Mouse (Mus musculus) CH12.LX (cell line): Measurements from ENCODE around the gene Dclk1. TPM values are rescaled to one million over a fixed set of nuclear protein-coding genes. Genes with fewer than 3 reads are reported as not detected.
A peak's percentile ranks its signal among the peaks of the same experiment; 100 is the strongest.

Experiments used
- DNase-seq: peaks from one replicate; pipeline ENCODE4 v3.0.0-alpha.2; 2013; ENCODE audit errors: extremely low read depth
- H3K27ac ChIP-seq: 2 replicates; pipeline ENCODE4 v1.5.1; 2012; ENCODE audit warnings: low read depth, mild to moderate bottlenecking, control low read depth, moderate library complexity; ENCODE audit not compliant: insufficient read depth
- H3K27me3 ChIP-seq: replicated peaks from 2 replicates; pipeline ENCODE3; 2012; ENCODE audit warnings: inconsistent platforms
- H3K36me3 ChIP-seq, 2 experiments: replicated peaks in 1 of 2; 2 replicates each; pipeline versions ENCODE3 to v1.6.1; 2012; ENCODE audit warnings: inconsistent platforms in 1 of 2, low read length in 1 of 2, mild to moderate bottlenecking in 1 of 2, mixed read lengths in 1 of 2, moderate library complexity in 1 of 2; ENCODE audit not compliant: control insufficient read depth in 1 of 2, insufficient read depth in 1 of 2
- H3K4me1 ChIP-seq, 2 experiments: 2 replicates each; pipeline ENCODE4 v1.6.1; 2012; ENCODE audit warnings: inconsistent platforms in 1 of 2, moderate library complexity in 1 of 2; ENCODE audit not compliant: insufficient read depth in 2 of 2, control insufficient read depth in 1 of 2
- H3K4me2 ChIP-seq: 2 replicates; pipeline ENCODE4 v1.6.1; 2012; ENCODE audit warnings: low read depth, mild to moderate bottlenecking, control low read depth; ENCODE audit not compliant: poor library complexity, insufficient read depth, severe bottlenecking
- H3K4me3 ChIP-seq, 3 experiments: fragments of 150-350 bp in 1 of 3; sonication (generic) in 1 of 3; replicated peaks in 1 of 3; 2 replicates each; pipeline versions ENCODE3 to v1.5.1; 2011 to 2012; ENCODE audit warnings: low read depth in 2 of 3, low read length in 2 of 3, mild to moderate bottlenecking in 2 of 3, moderate library complexity in 2 of 3, control low read depth in 1 of 3, improper control_type of control experiment in 1 of 3, inconsistent platforms in 1 of 3, mixed read lengths in 1 of 3; ENCODE audit not compliant: poor library complexity in 1 of 3
- H3K79me2 ChIP-seq: replicated peaks from 2 replicates; pipeline ENCODE4 v1.6.1; 2012; ENCODE audit warnings: mild to moderate bottlenecking, moderate library complexity; ENCODE audit not compliant: control insufficient read depth, poor library complexity, insufficient read depth, severe bottlenecking; ENCODE audit errors: extremely low read depth
- H3K9ac ChIP-seq: 2 replicates; pipeline ENCODE4 v1.6.1; 2012; ENCODE audit warnings: low read depth, mild to moderate bottlenecking, control low read depth, moderate library complexity; ENCODE audit not compliant: insufficient read depth
- H3K9me3 ChIP-seq: replicated peaks from 2 replicates; pipeline ENCODE3; 2012; ENCODE audit warnings: low read length, inconsistent platforms, mixed read lengths
- CHD1 ChIP-seq: IDR thresholded peaks from 2 replicates; pipeline ENCODE4 v1.6.1; 2012; ENCODE audit warnings: low read depth, low read length, improper control_type of control experiment, inconsistent platforms
- CHD2 ChIP-seq: IDR thresholded peaks from 2 replicates; pipeline ENCODE4 v1.6.1; 2011; ENCODE audit warnings: low read length, improper control_type of control experiment
- CTCF ChIP-seq, 2 experiments: IDR thresholded peaks in 1 of 2; conservative IDR thresholded peaks in 1 of 2; 2 replicates each; pipeline ENCODE4 v1.5.1; 2011 to 2012; ENCODE audit warnings: low read depth in 2 of 2, low read length in 2 of 2, improper control_type of control experiment in 1 of 2, inconsistent platforms in 1 of 2, mild to moderate bottlenecking in 1 of 2, moderate library complexity in 1 of 2
- E2F4 ChIP-seq: IDR thresholded peaks from 2 replicates; pipeline ENCODE4 v1.6.1; 2011; ENCODE audit warnings: low read depth, low read length, improper control_type of control experiment; ENCODE audit not compliant: insufficient replicate concordance
- EP300 ChIP-seq: IDR thresholded peaks from 2 replicates; pipeline ENCODE4 v1.6.1; 2011; ENCODE audit warnings: low read length, improper control_type of control experiment
- ETS1 ChIP-seq: conservative IDR thresholded peaks from 2 replicates; pipeline ENCODE4 v1.6.1; 2012; ENCODE audit warnings: low read depth, mild to moderate bottlenecking, inconsistent platforms, low read length, improper control_type of control experiment, moderate library complexity
- HCFC1 ChIP-seq: IDR thresholded peaks from 2 replicates; pipeline ENCODE4 v1.6.1; 2012; ENCODE audit warnings: low read depth, mild to moderate bottlenecking, inconsistent platforms, low read length, improper control_type of control experiment
- IRF4 ChIP-seq: IDR thresholded peaks from 2 replicates; pipeline ENCODE4 v1.6.1; 2014; ENCODE audit warnings: low read depth, mild to moderate bottlenecking, inconsistent platforms, low read length, improper control_type of control experiment
- JUN ChIP-seq: IDR thresholded peaks from 2 replicates; pipeline ENCODE4 v1.6.1; 2011; ENCODE audit warnings: low read depth, mild to moderate bottlenecking, low read length, improper control_type of control experiment, moderate library complexity; ENCODE audit not compliant: insufficient read depth
- KAT2A ChIP-seq: IDR thresholded peaks from 2 replicates; pipeline ENCODE4 v1.6.1; 2012; ENCODE audit warnings: low read length, improper control_type of control experiment, inconsistent platforms; ENCODE audit not compliant: insufficient replicate concordance
- MAFK ChIP-seq: IDR thresholded peaks from 2 replicates; pipeline ENCODE4 v1.6.1; 2011; ENCODE audit warnings: low read length, improper control_type of control experiment; ENCODE audit not compliant: insufficient replicate concordance
- MAX ChIP-seq: IDR thresholded peaks from 2 replicates; pipeline ENCODE4 v1.6.1; 2011; ENCODE audit warnings: low read length, improper control_type of control experiment
- MEF2A ChIP-seq: IDR thresholded peaks from 2 replicates; pipeline ENCODE4 v1.6.1; 2014; ENCODE audit warnings: low read depth, mild to moderate bottlenecking, inconsistent platforms, low read length, improper control_type of control experiment, borderline replicate concordance
- MXI1 ChIP-seq: IDR thresholded peaks from 2 replicates; pipeline ENCODE4 v1.6.1; 2011; ENCODE audit warnings: mild to moderate bottlenecking, low read depth, low read length, improper control_type of control experiment
- MYC ChIP-seq: IDR thresholded peaks from 2 replicates; pipeline ENCODE4 v1.6.1; 2011; ENCODE audit warnings: low read depth, mild to moderate bottlenecking, improper control_type of control experiment, low read length
- NELFE ChIP-seq: IDR thresholded peaks from 2 replicates; pipeline ENCODE4 v1.6.1; 2011; ENCODE audit warnings: low read depth, low read length, improper control_type of control experiment
- PAX5 ChIP-seq: IDR thresholded peaks from 2 replicates; pipeline ENCODE4 v1.6.1; 2012; ENCODE audit warnings: low read length, inconsistent platforms, mixed read lengths
- POLR2A ChIP-seq: IDR thresholded peaks from 2 replicates; pipeline ENCODE4 v1.6.1; 2011; ENCODE audit warnings: low read depth, mild to moderate bottlenecking, improper control_type of control experiment, low read length
- RAD21 ChIP-seq: IDR thresholded peaks from 2 replicates; pipeline ENCODE4 v1.6.1; 2011; ENCODE audit warnings: low read depth, mild to moderate bottlenecking, low read length, improper control_type of control experiment, moderate library complexity
- RCOR1 ChIP-seq: conservative IDR thresholded peaks from 2 replicates; pipeline ENCODE4 v1.6.1; 2012; ENCODE audit warnings: low read depth, mild to moderate bottlenecking, inconsistent platforms, low read length, improper control_type of control experiment
- SIN3A ChIP-seq: IDR thresholded peaks from 2 replicates; pipeline ENCODE4 v1.6.1; 2012; ENCODE audit warnings: low read length, improper control_type of control experiment, inconsistent platforms
- TBP ChIP-seq: conservative IDR thresholded peaks from 2 replicates; pipeline ENCODE4 v1.6.1; 2011; ENCODE audit warnings: low read depth, low read length, improper control_type of control experiment
- TCF12 ChIP-seq: IDR thresholded peaks from 2 replicates; pipeline ENCODE4 v1.6.1; 2014; ENCODE audit warnings: low read depth, mild to moderate bottlenecking, inconsistent platforms, low read length, improper control_type of control experiment
- UBTF ChIP-seq: IDR thresholded peaks from 2 replicates; pipeline ENCODE4 v1.6.1; 2012; ENCODE audit warnings: low read depth, mild to moderate bottlenecking, inconsistent platforms, low read length, improper control_type of control experiment, moderate library complexity
- USF1 ChIP-seq: IDR thresholded peaks from 2 replicates; pipeline ENCODE4 v1.6.1; 2014; ENCODE audit warnings: low read depth, mild to moderate bottlenecking, inconsistent platforms, low read length, improper control_type of control experiment
- ZNF384 ChIP-seq: IDR thresholded peaks from 2 replicates; pipeline ENCODE4 v1.6.1; 2012; ENCODE audit warnings: low read depth, low read length, improper control_type of control experiment, inconsistent platforms
- dilution Hi-C: fragments of 300-500 bp; cut with MboI; formaldehyde crosslinking; loops from 2 replicates; pipeline ENCODE4 v1.14.3; 2020; ENCODE audit warnings: low sequenced_read_pairs; ENCODE audit not compliant: extremely low pct_unique_long_range_greater_than_20kb, extremely low pct_ligation_motif_present
- in situ Hi-C: fragments of 300-500 bp; cut with MboI; formaldehyde crosslinking; loops from 3 replicates; pipeline ENCODE4 v1.14.3; 2019; ENCODE audit warnings: low sequenced_read_pairs, low pct_ligation_motif_present, low pct_unique_long_range_greater_than_20kb, mixed read lengths
- polyA plus RNA-seq: library from polyadenylated mRNA; unstranded; fragments of >175 nt; gene quantifications from 2 replicates; pipeline ENCODE4 v1.2.1, GENCODE M21; 2012; ENCODE audit warnings: low read depth; ENCODE audit not compliant: insufficient read length
- total RNA-seq, 2 experiments: library from RNA; depleted of rRNA; stranded (reverse); fragments of 300-350 nt in 1 of 2; fragments of >200 nt in 1 of 2; gene quantifications; 2 replicates each; pipeline ENCODE4 v1.2.3; 2012 to 2014

Gene Dclk1
- total and polyA plus RNA-seq, 3 experiments: not detected

DNA sequence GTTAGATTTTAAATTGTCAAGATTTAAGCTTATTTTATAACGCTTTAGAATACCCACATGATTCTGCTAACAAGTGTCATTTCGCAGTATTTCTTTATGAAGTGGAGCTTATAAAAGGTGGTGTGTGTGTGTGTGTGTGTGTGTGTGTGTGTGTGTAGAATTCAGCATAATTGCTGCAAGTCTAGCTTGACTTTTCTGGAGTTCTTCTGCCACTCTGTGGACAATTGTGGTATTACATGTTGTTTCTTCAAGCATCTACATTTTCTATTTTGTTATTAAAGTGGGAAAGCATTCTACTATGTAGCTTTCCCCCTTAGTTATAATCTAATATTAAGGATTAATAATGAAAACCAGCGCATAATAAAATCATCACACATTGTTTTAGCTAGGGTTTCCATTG, 112.6 kb downstream of the Dclk1 start:
- no peak for DNase-seq
- H3K4me2 ChIP-seq: no peak overlapping the region
- no peak overlapping the region for H3K9ac ChIP-seq
- H3K4me1 ChIP-seq: no peaks in the 10 kb centered on the region
- no peaks in the 10 kb centered on the region for H3K79me2 ChIP-seq
- H3K36me3 ChIP-seq: no peaks in the 10 kb centered on the region
- no peak overlapping the region for H3K4me3 ChIP-seq
- H3K27ac ChIP-seq: no peak overlapping the region
- dilution Hi-C loops: no loop called here
- TF ChIP-seq ZNF384 (no peak), CTCF (conservative IDR thresholded peaks at IDR 0.05 in 1 of 2, IDR thresholded peaks at IDR 0.05 in 1 of 2; ENCODE audit: low read depth in 2 of 2, low read length in 2 of 2) (peak in 1 of 2 experiments; percentile 42; a peak in 2 of 4 replicates), RAD21 (peak; percentile 43)
- TF ChIP-seq, all 38 proteins: peak for 2
- Histone ChIP-seq H3K9me3 (peaks cover 85% of the 10 kb centered on the region), H3K27me3 (no peaks in the 10 kb centered on the region)
- in situ Hi-C loops: no loop called here

DNA sequence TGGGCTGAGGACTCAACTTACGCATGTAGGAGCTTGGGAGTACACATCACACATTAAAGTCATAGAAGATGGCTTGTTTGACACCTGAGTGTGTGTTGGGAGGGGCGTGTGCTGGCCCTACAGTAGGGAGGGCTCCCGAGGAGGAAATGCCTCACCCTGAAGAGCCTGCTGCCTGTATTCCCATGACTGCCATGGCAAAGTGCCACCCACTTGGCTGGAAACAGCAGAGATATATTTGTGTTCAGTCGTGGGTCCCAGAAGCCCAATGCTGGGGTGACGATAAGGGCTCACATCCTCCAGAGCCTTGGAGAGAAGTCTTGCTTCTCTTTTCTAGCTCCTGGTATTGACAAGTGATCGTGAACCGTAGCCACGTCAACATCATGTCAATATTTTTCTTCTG, 116.3 kb downstream of the Dclk1 start:
- no peak overlapping the region for H3K9ac ChIP-seq
- TF ChIP-seq RCOR1 (no peak), TCF12 (no peak), USF1 (no peak), RAD21 (no peak), SIN3A (no peak), POLR2A (no peak), TBP (no peak), MAX (no peak), KAT2A (no peak), UBTF (no peak), MYC (no peak), ETS1 (no peak)
- H3K9me3 ChIP-seq: peaks cover 80% of the 10 kb centered on the region
- in situ Hi-C loops (no loop called here), dilution Hi-C loops (no loop called here)
- no peaks in the 10 kb centered on the region for H3K36me3 ChIP-seq
- no peak for DNase-seq
- no peaks in the 10 kb centered on the region for H3K27me3 ChIP-seq
- no peak overlapping the region for H3K4me2 ChIP-seq
- no peaks in the 10 kb centered on the region for H3K79me2 ChIP-seq
- H3K4me3 ChIP-seq: no peak overlapping the region
- no peaks in the 10 kb centered on the region for H3K4me1 ChIP-seq
- no peak overlapping the region for H3K27ac ChIP-seq

DNA sequence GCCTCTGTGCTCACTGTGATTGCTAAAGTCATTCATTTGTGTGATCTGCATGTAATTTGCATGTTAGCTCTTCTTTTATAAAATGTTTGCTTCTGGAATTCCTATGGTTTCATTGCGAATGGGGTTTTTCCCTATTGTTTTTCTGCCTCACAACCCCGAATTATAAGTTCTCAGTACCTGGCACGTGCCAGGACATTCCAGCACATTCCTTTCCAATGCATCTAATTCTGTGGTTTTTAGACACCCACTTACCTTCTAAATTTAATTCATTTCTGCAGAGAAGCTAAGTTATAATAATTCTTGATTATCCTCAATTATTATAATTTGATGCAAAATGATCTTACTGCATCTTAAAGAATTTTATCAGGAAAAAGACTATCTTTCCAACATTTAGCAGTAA, 118.7 kb downstream of the Dclk1 start:
- Histone ChIP-seq H3K9me3 (peaks cover 82% of the 10 kb centered on the region), H3K4me2 (no peak overlapping the region), H3K27ac (no peak overlapping the region), H3K36me3 (no peaks in the 10 kb centered on the region), H3K4me1 (no peaks in the 10 kb centered on the region), H3K79me2 (no peaks in the 10 kb centered on the region), H3K27me3 (no peaks in the 10 kb centered on the region), H3K4me3 (no peak overlapping the region), H3K9ac (no peak overlapping the region)
- no peak for DNase-seq
- in situ Hi-C loops: no loop called here
- TF ChIP-seq IRF4 (no peak), USF1 (no peak), EP300 (no peak), ZNF384 (no peak), NELFE (no peak), CHD2 (no peak), JUN (no peak), CHD1 (no peak), HCFC1 (no peak), SIN3A (no peak), MXI1 (no peak), E2F4 (no peak), MEF2A (no peak), MAFK (no peak), PAX5 (no peak)
- dilution Hi-C loops: no loop called here
